Mouse (Mus musculus): Measurements from ENCODE around the gene Gpr27. TPM values are rescaled to one million over a fixed set of nuclear protein-coding genes. Genes with fewer than 3 reads are reported as not detected.

Gene Gpr27
- not detected in 2 replicates for total RNA-seq (2014; fragmentation: Nextera tagmentation)
- not detected in 2 replicates for total RNA-seq (2017)

- no peak for ATAC-seq (replicated peaks; ENCODE audit: low FRiP score, low TSS enrichment, poor library complexity, severe bottlenecking)
These were observed at the start of gene Gpr27 for GRCm38 (mm10) chr6:99692206-99692915. TSS of gene Gpr27 (plus strand) at chr6:99692679.

- ATAC-seq (replicated peaks; ENCODE audit: low FRiP score, low TSS enrichment, poor library complexity, severe bottlenecking) = no peak
These were observed 48.9 kb upstream of the Gpr27 start for GRCm38 (mm10) chr6:99643439-99644199.

DNA sequence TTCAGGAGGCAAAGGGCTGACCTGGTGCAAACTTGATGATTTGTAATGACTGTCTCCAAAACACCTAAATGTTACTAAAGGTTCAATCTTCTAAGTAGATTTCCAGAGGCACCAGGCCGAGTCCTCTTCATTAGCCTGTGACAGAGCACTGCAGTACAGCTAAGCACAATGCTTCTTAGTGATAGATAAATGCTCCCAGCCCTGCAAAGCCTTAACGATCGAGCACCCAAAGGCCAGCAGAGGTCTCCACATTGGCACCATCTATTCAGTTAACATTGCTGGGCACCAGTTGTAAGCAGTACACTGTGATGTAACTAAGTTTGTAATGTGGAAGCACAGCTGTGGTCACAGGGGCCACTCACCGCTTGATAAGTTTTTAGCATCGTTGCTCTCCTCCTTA is 48.1 kb upstream of the Gpr27 start:
- no peak for ATAC-seq (replicated peaks; ENCODE audit: low FRiP score, low TSS enrichment, poor library complexity, severe bottlenecking)

- no peak for ATAC-seq (replicated peaks; ENCODE audit: low FRiP score, low TSS enrichment, poor library complexity, severe bottlenecking)
These were observed 47.6 kb upstream of the Gpr27 start for GRCm38 (mm10) chr6:99644876-99645275.

DNA sequence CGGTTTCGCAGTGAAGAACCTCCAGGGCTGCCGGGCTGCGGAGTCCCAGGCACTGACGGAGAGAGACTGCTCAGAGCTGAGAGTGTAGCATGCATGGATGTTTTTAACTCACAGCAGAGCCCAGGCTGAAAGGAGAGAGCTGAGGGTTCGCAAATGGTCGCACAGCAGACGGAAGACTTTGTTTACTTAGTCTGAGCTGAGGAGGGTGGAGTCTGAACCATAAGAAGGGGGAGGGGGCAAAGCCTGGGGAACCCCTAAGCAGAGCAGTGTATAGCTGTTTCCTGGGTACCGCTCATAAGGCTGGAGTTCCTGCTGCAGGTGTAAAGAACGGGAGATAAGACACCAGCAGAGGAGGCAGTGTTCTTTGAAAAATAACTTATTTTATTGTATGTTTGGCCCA is 46.1 kb upstream of the Gpr27 start:
- no peak for ATAC-seq (replicated peaks; ENCODE audit: low FRiP score, low TSS enrichment, poor library complexity, severe bottlenecking)

GRCm38 (mm10) chr6:99649307-99649706 is 43.2 kb upstream of the Gpr27 start:
- ATAC-seq (replicated peaks; ENCODE audit: low FRiP score, low TSS enrichment, poor library complexity, severe bottlenecking) = no peak

- ATAC-seq (replicated peaks; ENCODE audit: low FRiP score, low TSS enrichment, poor library complexity, severe bottlenecking) = no peak
These were observed 40.1 kb upstream of the Gpr27 start for GRCm38 (mm10) chr6:99652341-99652740.

GRCm38 (mm10) chr6:99654343-99654742 is 38.1 kb upstream of the Gpr27 start:
- no peak for ATAC-seq (replicated peaks; ENCODE audit: low FRiP score, low TSS enrichment, poor library complexity, severe bottlenecking)

DNA sequence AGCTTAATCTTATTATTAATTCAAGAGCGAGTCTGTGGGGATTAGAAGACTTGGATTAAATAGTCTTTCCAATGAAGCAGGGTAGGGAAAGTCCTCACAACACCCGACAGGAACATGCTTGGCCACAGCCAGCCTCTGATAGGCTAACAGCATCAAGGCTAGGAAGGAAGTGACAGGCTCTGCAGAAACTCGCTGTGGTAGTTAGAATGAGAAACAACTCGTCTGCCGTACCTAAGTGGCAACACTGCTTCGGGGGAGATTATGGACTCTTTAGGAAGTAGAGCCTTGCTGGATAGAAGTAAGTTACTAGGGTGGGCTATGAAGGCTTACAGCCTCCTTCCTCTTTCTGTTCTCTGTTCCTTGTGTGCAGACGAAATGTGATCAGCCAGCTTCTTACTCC is 37.0 kb upstream of the Gpr27 start:
- ATAC-seq (replicated peaks; ENCODE audit: low FRiP score, low TSS enrichment, poor library complexity, severe bottlenecking) = peak; percentile 77

GRCm38 (mm10) chr6:99656088-99656487 is 36.4 kb upstream of the Gpr27 start:
- ATAC-seq (replicated peaks; ENCODE audit: low FRiP score, low TSS enrichment, poor library complexity, severe bottlenecking) = no peak

- peak; percentile 68 for ATAC-seq (replicated peaks; ENCODE audit: low FRiP score, low TSS enrichment, poor library complexity, severe bottlenecking)
These were observed 33.9 kb upstream of the Gpr27 start for GRCm38 (mm10) chr6:99658586-99658985.

- ATAC-seq (replicated peaks; ENCODE audit: low FRiP score, low TSS enrichment, poor library complexity, severe bottlenecking) = no peak
These were observed 32.0 kb upstream of the Gpr27 start for GRCm38 (mm10) chr6:99660443-99660842.

DNA sequence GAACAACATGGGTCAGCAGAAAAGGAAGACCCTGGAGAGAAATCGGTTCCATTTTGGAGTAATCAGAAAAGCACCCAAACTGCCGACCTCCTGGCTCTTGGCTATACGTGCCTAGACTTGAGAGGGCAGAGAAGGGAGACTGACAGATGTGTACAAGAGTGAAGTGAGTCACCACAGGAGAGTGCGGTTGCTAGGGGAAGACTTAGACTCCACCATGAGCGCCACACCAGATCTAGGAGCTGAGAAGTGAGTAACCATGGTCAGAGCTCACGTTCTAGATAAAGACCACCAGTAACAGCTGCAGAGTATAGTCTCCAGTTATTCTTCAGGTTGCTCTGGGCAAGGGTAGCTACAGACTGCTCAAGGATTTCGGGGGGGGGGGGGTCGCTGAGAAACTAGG is 29.2 kb upstream of the Gpr27 start:
- no peak for ATAC-seq (replicated peaks; ENCODE audit: low FRiP score, low TSS enrichment, poor library complexity, severe bottlenecking)

- peak; percentile 38; the same call in 1 of the 2 replicates for ATAC-seq (replicated peaks; ENCODE audit: low FRiP score, low TSS enrichment, poor library complexity, severe bottlenecking)
These were observed 26.8 kb upstream of the Gpr27 start for GRCm38 (mm10) chr6:99665457-99666317.

GRCm38 (mm10) chr6:99666318-99667171 is 25.9 kb upstream of the Gpr27 start, which contains the start of the genes Eif4e3 and Gm20696:
TSS of gene Eif4e3 (minus strand) at chr6:99666771.
TSS of gene Gm20696 (minus strand) at chr6:99666797.
- peak; percentile 31 for ATAC-seq (replicated peaks; ENCODE audit: low FRiP score, low TSS enrichment, poor library complexity, severe bottlenecking)

DNA sequence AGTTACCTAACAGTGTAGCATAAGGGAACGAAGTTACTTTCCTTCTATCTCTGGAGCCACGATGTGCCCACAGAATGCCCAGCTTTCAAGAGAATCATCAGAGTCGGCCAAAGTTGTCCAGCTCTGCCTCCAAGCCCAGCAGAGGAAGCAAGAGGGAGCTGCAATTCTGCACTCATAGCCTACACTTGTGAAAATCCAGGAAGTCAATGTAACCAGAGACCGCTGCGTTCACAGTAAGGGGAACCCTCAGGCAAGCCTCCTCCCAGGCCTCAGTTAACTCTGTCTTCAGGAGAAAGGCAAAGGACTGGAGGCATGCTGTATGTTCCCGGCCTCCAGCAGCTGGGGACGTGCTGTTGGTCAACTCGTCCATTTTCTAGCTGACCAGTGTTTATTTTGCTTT is 25.2 kb upstream of the Gpr27 start:
- no peak; the same call in 1 of the 2 replicates for ATAC-seq (replicated peaks; ENCODE audit: low FRiP score, low TSS enrichment, poor library complexity, severe bottlenecking)

GRCm38 (mm10) chr6:99669481-99670325 is 22.8 kb upstream of the Gpr27 start:
- ATAC-seq (replicated peaks; ENCODE audit: low FRiP score, low TSS enrichment, poor library complexity, severe bottlenecking) = no peak

DNA sequence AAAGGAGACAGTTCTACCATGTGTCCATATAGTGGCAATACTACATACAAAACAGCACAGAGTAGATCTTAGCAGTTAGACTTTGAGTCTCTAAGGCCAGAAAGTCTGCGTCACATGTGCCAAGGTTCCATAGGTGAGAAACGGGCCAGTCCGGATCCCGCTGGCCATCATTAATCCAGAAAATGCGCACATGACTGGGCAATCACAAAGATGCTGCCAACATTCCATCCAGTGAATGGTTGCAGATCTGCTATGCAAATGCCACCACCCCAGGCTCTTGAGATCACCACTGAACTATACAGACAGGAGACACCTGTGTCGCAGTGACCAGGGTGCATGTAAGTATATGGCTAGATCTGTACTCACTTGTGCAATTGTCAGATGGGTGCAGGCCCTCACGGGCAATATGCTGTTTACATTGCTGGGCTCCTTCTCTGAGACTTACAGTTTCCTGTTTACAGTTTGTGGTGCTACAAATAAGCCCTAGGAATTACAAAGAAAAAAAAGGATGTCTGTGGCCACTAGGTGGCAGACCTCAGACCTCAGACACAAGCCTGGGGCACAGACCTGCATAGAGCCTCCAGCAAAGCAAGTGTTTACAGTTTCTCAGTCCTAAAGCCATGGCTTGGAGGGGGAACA is 21.9 kb upstream of the Gpr27 start:
- peak; percentile 75 for ATAC-seq (replicated peaks; ENCODE audit: low FRiP score, low TSS enrichment, poor library complexity, severe bottlenecking)
